Mouse (Mus musculus): ENCODE data around the gene Pafah1b2. TPM values are rescaled to one million over a fixed set of nuclear protein-coding genes. Genes with fewer than 3 reads are reported as not detected.

Gene Pafah1b2
- polyA plus RNA-seq, 1 experiment from 2014 or later = 220 TPM

GRCm38 (mm10) chr9:45979778-45980177, 32.7 kb downstream of the Pafah1b2 start:
- Histone ChIP-seq H3K9me3 (no peaks in the 10 kb centered on the region), H3K4me3 (replicated peaks) (no peak overlapping the region), H3K9ac (replicated peaks) (no peak overlapping the region), H3K4me2 (no peak overlapping the region), H3K27ac (no peak overlapping the region), H3K27me3 (no peaks in the 10 kb centered on the region), H3K36me3 (peaks cover 29% of the 10 kb centered on the region), H3K4me1 (replicated peaks) (peaks cover 33% of the 10 kb centered on the region)
- no peak for ATAC-seq (ENCODE audit: insufficient number of reproducible peaks, insufficient read depth, low FRiP score, low TSS enrichment, low read depth)
- 92% methylated on average over 2 of the region's 2 CpGs for WGBS

GRCm38 (mm10) chr9:45976884-45977283, 35.6 kb downstream of the Pafah1b2 start:
- no peaks in the 10 kb centered on the region for H3K27me3 ChIP-seq
- H3K9me3 ChIP-seq = no peaks in the 10 kb centered on the region
- peaks cover 16% of the 10 kb centered on the region; the same call in 1 of the 2 replicates for H3K4me1 ChIP-seq (replicated peaks)
- no peak overlapping the region for H3K27ac ChIP-seq
- ATAC-seq (ENCODE audit: insufficient number of reproducible peaks, insufficient read depth, low FRiP score, low TSS enrichment, low read depth) = no peak
- 94% methylated on average over 2 of the region's 2 CpGs for WGBS
- H3K4me3 ChIP-seq (replicated peaks) = no peak overlapping the region
- H3K4me2 ChIP-seq = no peak overlapping the region
- H3K9ac ChIP-seq (replicated peaks) = no peak overlapping the region
- H3K36me3 ChIP-seq = peaks cover 43% of the 10 kb centered on the region

DNA sequence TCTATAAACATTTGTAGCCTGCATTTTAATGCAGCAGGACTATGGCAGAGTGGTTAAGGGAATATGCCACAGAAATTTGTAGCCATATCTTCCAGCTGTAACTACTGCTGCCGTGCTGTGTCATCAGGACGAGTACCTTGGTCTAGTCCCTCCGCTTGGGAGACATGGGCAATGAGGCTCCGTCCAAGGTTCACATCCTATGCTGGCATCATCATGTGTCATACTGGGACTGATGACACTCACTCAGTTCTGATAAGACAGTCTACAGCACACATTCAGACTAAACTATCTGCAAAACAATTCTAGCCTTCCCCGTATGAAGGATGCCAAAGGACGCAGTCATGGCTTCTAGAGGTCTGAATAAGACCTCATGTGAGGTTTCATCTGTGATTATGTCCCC, 48.9 kb downstream of the Pafah1b2 start:
- H3K4me1 ChIP-seq (replicated peaks) = peaks cover 7% of the 10 kb centered on the region; the same call in 1 of the 2 replicates
- H3K27me3 ChIP-seq = no peaks in the 10 kb centered on the region
- H3K4me3 ChIP-seq (replicated peaks) = no peak overlapping the region
- H3K36me3 ChIP-seq = peaks cover 83% of the 10 kb centered on the region
- H3K27ac ChIP-seq = no peak overlapping the region
- H3K9me3 ChIP-seq = no peaks in the 10 kb centered on the region
- WGBS = 93% methylated on average over 6 of the region's 6 CpGs
- no peak for ATAC-seq (ENCODE audit: insufficient number of reproducible peaks, insufficient read depth, low FRiP score, low TSS enrichment, low read depth)
- H3K9ac ChIP-seq (replicated peaks) = no peak overlapping the region
- no peak overlapping the region for H3K4me2 ChIP-seq

- Histone ChIP-seq H3K4me2 (no peak overlapping the region), H3K27me3 (no peaks in the 10 kb centered on the region), H3K9me3 (no peaks in the 10 kb centered on the region), H3K9ac (replicated peaks) (no peak overlapping the region), H3K36me3 (peaks cover 65% of the 10 kb centered on the region), H3K4me1 (replicated peaks) (peaks cover 7% of the 10 kb centered on the region; the same call in 1 of the 2 replicates), H3K27ac (no peak overlapping the region), H3K4me3 (replicated peaks) (no peak overlapping the region)
- no peak for ATAC-seq (ENCODE audit: insufficient number of reproducible peaks, insufficient read depth, low FRiP score, low TSS enrichment, low read depth)
- 86% methylated on average over 2 of the region's 2 CpGs for WGBS
Measured at GRCm38 (mm10) chr9:45961855-45962254, 50.6 kb downstream of the Pafah1b2 start.

DNA sequence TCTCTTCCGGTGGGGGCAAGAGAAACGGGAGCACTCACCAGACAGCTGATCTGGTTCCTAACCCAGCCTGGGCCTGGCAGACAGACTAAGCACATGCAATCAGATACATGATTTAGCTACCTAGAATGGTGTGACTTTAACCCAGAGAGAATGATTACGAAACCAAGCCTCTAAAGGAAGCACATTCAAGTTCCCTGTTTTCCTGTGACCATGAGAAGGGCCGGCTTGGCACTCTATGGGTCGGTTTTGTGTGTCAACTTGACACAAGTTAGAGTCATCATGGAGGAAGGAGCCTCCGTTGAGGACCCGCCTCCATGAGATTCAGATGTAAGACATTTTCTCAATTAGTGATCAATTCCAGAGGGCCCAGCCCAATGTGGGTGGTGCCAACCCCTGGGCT, 52.8 kb downstream of the Pafah1b2 start:
- peaks cover 17% of the 10 kb centered on the region for H3K4me1 ChIP-seq (replicated peaks)
- H3K9ac ChIP-seq (replicated peaks) = no peak overlapping the region
- no peak for ATAC-seq (ENCODE audit: insufficient number of reproducible peaks, insufficient read depth, low FRiP score, low TSS enrichment, low read depth)
- H3K27ac ChIP-seq = 0 out of 2 replicates have a peak overlapping the region, but pooled peaks have one; percentile 24
- WGBS = 81% methylated on average over 7 of the region's 7 CpGs
- H3K36me3 ChIP-seq = peaks cover 43% of the 10 kb centered on the region
- no peak overlapping the region for H3K4me2 ChIP-seq
- no peak overlapping the region for H3K4me3 ChIP-seq (replicated peaks)
- no peaks in the 10 kb centered on the region for H3K9me3 ChIP-seq
- no peaks in the 10 kb centered on the region for H3K27me3 ChIP-seq

DNA sequence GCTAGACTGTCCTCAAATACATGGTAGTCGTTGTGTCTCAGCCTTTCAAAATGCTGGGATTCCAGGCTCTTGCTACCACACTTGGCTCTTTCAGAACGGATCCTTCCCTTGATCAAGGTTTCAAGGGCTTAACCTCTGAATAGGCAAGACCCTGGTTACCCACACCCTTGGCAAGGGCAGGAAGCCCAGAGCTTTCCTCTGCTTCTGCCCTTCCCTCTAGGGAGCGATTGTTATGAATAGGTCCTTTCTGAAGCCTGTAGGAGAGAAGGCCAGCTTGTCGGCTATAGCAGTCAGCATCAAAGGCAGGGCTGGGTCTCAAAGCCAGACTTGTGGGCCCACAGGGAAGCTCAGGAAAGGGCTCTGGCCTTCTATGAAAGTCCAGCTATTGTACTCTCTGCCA, 53.6 kb downstream of the Pafah1b2 start:
- Histone ChIP-seq H3K9me3 (no peaks in the 10 kb centered on the region), H3K4me2 (no peak overlapping the region), H3K4me1 (replicated peaks) (peaks cover 21% of the 10 kb centered on the region), H3K27me3 (no peaks in the 10 kb centered on the region), H3K4me3 (replicated peaks) (no peak overlapping the region), H3K36me3 (peaks cover 35% of the 10 kb centered on the region), H3K27ac (0 out of 2 replicates have a peak overlapping the region, but pooled peaks have one; percentile 14), H3K9ac (replicated peaks) (no peak overlapping the region)
- no peak for ATAC-seq (ENCODE audit: insufficient number of reproducible peaks, insufficient read depth, low FRiP score, low TSS enrichment, low read depth)
- WGBS = 43% methylated on average over 4 of the region's 4 CpGs

GRCm38 (mm10) chr9:45958023-45958670, 54.3 kb downstream of the Pafah1b2 start:
- H3K27ac ChIP-seq = 0 out of 2 replicates have a peak overlapping the region, but pooled peaks have one; percentile 3

DNA sequence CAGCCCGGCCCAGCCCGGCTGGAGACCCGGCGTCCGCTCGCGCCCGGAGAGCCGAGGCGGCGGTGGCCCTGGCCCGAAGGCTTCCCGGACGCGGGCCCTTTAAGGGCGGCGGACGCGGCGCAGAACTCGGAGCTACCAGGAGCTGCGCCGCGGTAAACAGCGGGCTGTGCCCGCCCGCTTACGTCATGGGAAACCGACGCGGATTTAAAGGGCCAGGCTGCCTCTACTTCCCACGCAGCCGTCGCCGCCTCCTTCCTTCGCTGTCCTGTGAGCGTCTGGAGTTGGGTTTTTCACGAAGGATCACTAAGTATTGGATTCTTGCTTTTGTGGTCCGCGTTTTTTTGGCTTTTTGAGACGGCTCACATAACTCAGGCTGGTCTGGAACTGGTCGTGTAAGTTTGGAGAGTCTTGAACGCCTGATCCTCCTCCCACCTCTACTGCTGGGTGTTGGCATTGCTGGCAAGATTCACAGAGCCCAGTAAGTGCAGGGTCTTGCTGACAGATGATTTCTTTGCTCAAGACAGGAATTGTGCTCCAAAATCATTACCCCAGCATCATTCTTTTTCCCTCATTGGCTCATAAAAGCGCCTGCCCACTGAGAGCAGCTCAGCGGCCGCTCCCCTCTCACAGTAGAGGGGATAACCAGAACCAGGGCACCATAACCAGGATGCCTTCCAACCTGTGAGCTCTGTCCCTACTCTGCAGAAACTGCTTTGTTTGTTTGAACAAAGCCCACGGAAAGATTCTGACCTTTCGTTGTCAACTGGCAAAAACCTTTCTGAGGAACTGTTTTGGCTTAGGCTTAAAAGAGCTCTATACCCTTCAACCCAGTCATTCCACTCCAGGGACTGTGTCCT, 57.2 kb downstream of the Pafah1b2 start, which contains the start of gene Sidt2:
TSS of gene Sidt2 (minus strand) at position 152 of the 857 bp plus-strand sequence.
- Histone ChIP-seq H3K27ac (peak within 1 kb of the TSS; percentile 90), H3K4me3 (replicated peaks) (peak within 1 kb of the TSS; percentile 88), H3K27me3 (no peaks in the 10 kb centered on the region), H3K9me3 (no peaks in the 10 kb centered on the region), H3K4me1 (replicated peaks) (peaks cover 30% of the 10 kb centered on the region), H3K36me3 (peaks cover 29% of the 10 kb centered on the region), H3K9ac (replicated peaks) (peak within 1 kb of the TSS; percentile 94), H3K4me2 (peak within 1 kb of the TSS; percentile 84)
- WGBS = under 1% methylated on average over 42 of the region's 48 CpGs
- peak; percentile 95 for ATAC-seq (ENCODE audit: insufficient number of reproducible peaks, insufficient read depth, low FRiP score, low TSS enrichment, low read depth)

More at GRCm38 (mm10) chr9:45958023-45958670, 54.3 kb downstream of the Pafah1b2 start:
- Histone ChIP-seq H3K4me2 (no peak overlapping the region), H3K9me3 (no peaks in the 10 kb centered on the region), H3K36me3 (peaks cover 29% of the 10 kb centered on the region), H3K27me3 (no peaks in the 10 kb centered on the region), H3K9ac (replicated peaks) (no peak overlapping the region), H3K4me3 (replicated peaks) (no peak overlapping the region), H3K4me1 (replicated peaks) (peaks cover 28% of the 10 kb centered on the region)
- ATAC-seq (ENCODE audit: insufficient number of reproducible peaks, insufficient read depth, low FRiP score, low TSS enrichment, low read depth) = no peak
- 64% methylated on average over 7 of the region's 7 CpGs for WGBS

GRCm38 (mm10) chr9:45954294-45955106, 58.0 kb downstream of the Pafah1b2 start:
- Histone ChIP-seq H3K36me3 (peaks cover 33% of the 10 kb centered on the region), H3K4me2 (peak overlapping the region; percentile 84), H3K9ac (replicated peaks) (peak overlapping the region; percentile 94), H3K4me1 (replicated peaks) (peaks cover 26% of the 10 kb centered on the region), H3K9me3 (no peaks in the 10 kb centered on the region), H3K27me3 (no peaks in the 10 kb centered on the region), H3K4me3 (replicated peaks) (peak overlapping the region; percentile 88), H3K27ac (peak overlapping the region; percentile 90)
- peak; percentile 44 for ATAC-seq (ENCODE audit: insufficient number of reproducible peaks, insufficient read depth, low FRiP score, low TSS enrichment, low read depth)
- under 1% methylated on average over 63 of the region's 63 CpGs for WGBS

- Histone ChIP-seq H3K4me1 (replicated peaks) (peaks cover 23% of the 10 kb centered on the region), H3K4me3 (replicated peaks) (peak overlapping the region; percentile 88), H3K4me2 (peak overlapping the region; percentile 84), H3K9me3 (no peaks in the 10 kb centered on the region), H3K36me3 (peaks cover 40% of the 10 kb centered on the region), H3K9ac (replicated peaks) (peak overlapping the region; percentile 94), H3K27me3 (no peaks in the 10 kb centered on the region), H3K27ac (no peak overlapping the region)
- ATAC-seq (ENCODE audit: insufficient number of reproducible peaks, insufficient read depth, low FRiP score, low TSS enrichment, low read depth) = no peak
- WGBS = 61% methylated on average over 13 of the region's 13 CpGs
Measured at GRCm38 (mm10) chr9:45953511-45954293, 58.8 kb downstream of the Pafah1b2 start.
